Mouse (Mus musculus): ENCODE results near the gene Tgfa. TPM values are rescaled to one million over a fixed set of nuclear protein-coding genes. Genes with fewer than 3 reads are reported as not detected.

The Tgfa gene
- polyA plus RNA-seq, 1 experiment from 2014 or later: 12.3 TPM

DNA sequence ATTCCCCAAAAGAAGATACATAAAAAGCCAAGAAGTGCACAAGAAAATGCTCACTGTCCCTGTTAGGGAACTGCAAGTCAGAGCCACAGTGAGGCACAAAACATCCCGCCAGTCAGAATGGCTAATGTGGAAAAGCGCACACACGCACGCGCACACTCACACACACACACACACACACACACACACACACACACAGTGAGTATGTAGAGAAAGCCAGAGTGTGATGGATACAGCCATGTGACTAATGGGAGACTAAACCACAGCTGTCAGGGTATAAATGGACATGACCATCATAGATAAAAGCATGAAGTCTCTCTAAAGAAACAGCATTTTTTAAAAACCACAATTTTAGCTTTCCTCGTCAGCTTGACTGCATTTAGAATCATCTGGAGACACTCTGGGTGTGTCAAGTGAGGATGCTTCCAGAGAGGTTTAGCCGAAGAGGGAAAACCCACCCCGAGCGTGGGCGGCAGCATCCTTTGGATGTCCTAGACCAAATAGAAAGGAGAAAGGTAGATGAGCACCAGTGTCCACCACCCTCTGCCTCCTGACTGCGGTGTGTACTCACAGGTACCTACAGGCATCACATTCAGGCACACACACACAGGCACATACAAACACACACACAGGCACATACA lies 86.7 kb downstream of the Tgfa start:
- Histone ChIP-seq H3K4me1 (ENCODE audit: control insufficient read depth, insufficient read depth, low read length) (no peaks in the 10 kb centered on the region), H3K36me3 (ENCODE audit: control insufficient read depth, insufficient read depth, low read length) (no peaks in the 10 kb centered on the region), H3K9ac (ENCODE audit: low read depth, low read length) (no peak overlapping the region), H3K4me3 (ENCODE audit: low read length) (no peak overlapping the region), H3K4me2 (replicated peaks; ENCODE audit: low read depth, low read length) (no peak overlapping the region), H3K27ac (ENCODE audit: low read depth, low read length) (no peak overlapping the region), H3K9me3 (ENCODE audit: control insufficient read depth, low read length) (no peaks in the 10 kb centered on the region), H3K27me3 (ENCODE audit: control insufficient read depth, insufficient read depth, low read length) (no peaks in the 10 kb centered on the region)
- ATAC-seq (ENCODE audit: low FRiP score, low TSS enrichment): no peak
- WGBS: 92% methylated on average over 11 of the region's 11 CpGs

DNA sequence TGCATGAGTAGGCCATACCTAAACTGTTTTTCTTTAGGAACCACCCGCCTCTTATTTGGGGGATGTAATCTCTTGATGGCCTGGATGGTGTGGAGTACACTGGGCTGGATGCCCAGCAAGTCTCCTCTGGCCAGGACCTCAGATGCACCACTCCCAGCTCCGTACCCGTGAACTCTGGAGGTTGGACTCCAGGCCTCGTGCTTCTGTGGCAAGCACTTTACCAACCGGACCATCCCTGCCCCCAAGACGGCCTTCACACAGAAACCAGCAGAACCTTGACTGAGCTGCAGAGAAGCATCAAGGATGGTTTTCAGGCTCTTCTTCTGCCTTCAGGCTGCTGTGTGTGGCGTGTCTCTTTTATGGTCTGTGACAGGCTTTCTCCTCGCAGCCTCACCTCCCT lies 98.3 kb downstream of the Tgfa start:
- Histone ChIP-seq H3K27ac (ENCODE audit: low read depth, low read length) (no peak overlapping the region), H3K4me3 (ENCODE audit: low read length) (no peak overlapping the region), H3K9ac (ENCODE audit: low read depth, low read length) (no peak overlapping the region), H3K36me3 (ENCODE audit: control insufficient read depth, insufficient read depth, low read length) (no peaks in the 10 kb centered on the region), H3K4me2 (replicated peaks; ENCODE audit: low read depth, low read length) (no peak overlapping the region), H3K4me1 (ENCODE audit: control insufficient read depth, insufficient read depth, low read length) (no peaks in the 10 kb centered on the region), H3K9me3 (ENCODE audit: control insufficient read depth, low read length) (no peaks in the 10 kb centered on the region; the same call in 1 of the 2 replicates), H3K27me3 (ENCODE audit: control insufficient read depth, insufficient read depth, low read length) (no peaks in the 10 kb centered on the region)
- ATAC-seq (ENCODE audit: low FRiP score, low TSS enrichment): no peak
- 83% methylated on average over 8 of the region's 8 CpGs for WGBS

DNA sequence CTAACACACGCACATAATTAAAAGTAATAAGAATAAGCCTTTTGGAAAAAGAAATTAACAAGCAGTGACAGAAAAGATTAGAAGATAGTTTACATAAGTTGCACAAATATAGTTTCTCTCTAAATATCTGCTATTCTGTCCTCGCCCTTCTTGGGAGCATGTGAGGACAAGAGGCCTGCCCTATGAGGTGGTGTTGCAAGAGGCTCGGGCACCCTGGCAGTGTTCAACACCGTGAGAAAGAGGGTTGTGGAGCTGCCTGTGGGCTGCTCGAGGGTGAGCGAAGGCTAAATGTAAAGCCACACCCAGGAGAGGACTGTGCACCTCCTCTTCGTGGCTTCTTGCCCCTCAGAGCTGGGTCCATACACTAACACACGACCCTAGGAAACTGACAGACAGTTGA lies 100.4 kb downstream of the Tgfa start:
- Histone ChIP-seq H3K4me2 (replicated peaks; ENCODE audit: low read depth, low read length) (no peak overlapping the region), H3K9ac (ENCODE audit: low read depth, low read length) (no peak overlapping the region), H3K27ac (ENCODE audit: low read depth, low read length) (no peak overlapping the region), H3K36me3 (ENCODE audit: control insufficient read depth, insufficient read depth, low read length) (no peaks in the 10 kb centered on the region), H3K27me3 (ENCODE audit: control insufficient read depth, insufficient read depth, low read length) (no peaks in the 10 kb centered on the region), H3K4me3 (ENCODE audit: low read length) (no peak overlapping the region), H3K9me3 (ENCODE audit: control insufficient read depth, low read length) (no peaks in the 10 kb centered on the region; the same call in 1 of the 2 replicates), H3K4me1 (ENCODE audit: control insufficient read depth, insufficient read depth, low read length) (no peaks in the 10 kb centered on the region)
- 57% methylated on average over 8 of the region's 8 CpGs for WGBS
- no peak for ATAC-seq (ENCODE audit: low FRiP score, low TSS enrichment)

DNA sequence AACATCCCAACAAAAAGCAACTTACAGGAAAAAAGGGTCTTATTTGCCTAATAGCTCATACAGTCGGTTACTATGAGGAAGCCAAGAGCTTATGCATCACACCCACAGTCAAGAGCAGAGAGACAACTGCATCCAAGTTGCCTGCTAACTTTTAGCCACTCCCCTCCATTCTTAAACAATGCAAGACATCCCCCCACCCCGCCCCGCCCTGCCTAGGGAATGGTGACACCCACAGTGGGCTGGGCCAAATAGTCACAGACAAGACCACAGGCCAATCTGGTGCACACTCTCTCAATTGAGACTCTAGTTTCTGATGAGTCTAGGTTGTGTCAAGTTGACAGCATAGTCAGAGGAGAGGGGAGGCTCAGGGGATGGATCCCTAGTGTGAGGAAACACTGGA lies 101.1 kb downstream of the Tgfa start:
- Histone ChIP-seq H3K27me3 (ENCODE audit: control insufficient read depth, insufficient read depth, low read length) (no peaks in the 10 kb centered on the region), H3K27ac (ENCODE audit: low read depth, low read length) (no peak overlapping the region), H3K4me2 (replicated peaks; ENCODE audit: low read depth, low read length) (no peak overlapping the region), H3K4me3 (ENCODE audit: low read length) (no peak overlapping the region), H3K4me1 (ENCODE audit: control insufficient read depth, insufficient read depth, low read length) (no peaks in the 10 kb centered on the region), H3K9me3 (ENCODE audit: control insufficient read depth, low read length) (no peaks in the 10 kb centered on the region; the same call in 1 of the 2 replicates), H3K36me3 (ENCODE audit: control insufficient read depth, insufficient read depth, low read length) (no peaks in the 10 kb centered on the region), H3K9ac (ENCODE audit: low read depth, low read length) (no peak overlapping the region)
- WGBS: 95% methylated on average over 3 of the region's 3 CpGs
- no peak for ATAC-seq (ENCODE audit: low FRiP score, low TSS enrichment)

DNA sequence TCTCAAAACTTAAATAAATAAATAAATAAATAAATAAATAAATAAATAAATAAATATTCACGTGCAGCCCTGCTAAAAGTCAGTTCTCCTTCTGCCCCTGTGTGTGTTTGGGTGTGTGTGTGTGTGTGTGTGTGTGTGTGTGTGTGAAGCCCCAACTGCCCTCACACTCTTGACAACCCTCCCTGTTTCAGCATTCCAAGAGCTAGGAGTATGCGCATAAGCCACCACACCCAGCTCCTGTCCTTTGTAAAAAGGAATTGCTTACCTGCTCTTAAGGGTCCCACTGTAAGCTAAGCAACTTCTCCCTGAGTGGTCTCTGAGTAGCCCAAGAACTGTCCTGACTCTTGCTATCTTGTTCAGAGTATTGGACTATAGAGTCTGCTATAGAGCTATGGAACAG lies 101.9 kb downstream of the Tgfa start:
- no peak overlapping the region for H3K9ac ChIP-seq (ENCODE audit: low read depth, low read length)
- H3K27ac ChIP-seq (ENCODE audit: low read depth, low read length): no peak overlapping the region
- no peak overlapping the region for H3K4me2 ChIP-seq (replicated peaks; ENCODE audit: low read depth, low read length)
- H3K4me1 ChIP-seq (ENCODE audit: control insufficient read depth, insufficient read depth, low read length): no peaks in the 10 kb centered on the region
- H3K4me3 ChIP-seq (ENCODE audit: low read length): no peak overlapping the region
- no peak for ATAC-seq (ENCODE audit: low FRiP score, low TSS enrichment)
- 82% methylated on average over 2 of the region's 2 CpGs for WGBS
- no peaks in the 10 kb centered on the region for H3K36me3 ChIP-seq (ENCODE audit: control insufficient read depth, insufficient read depth, low read length)
- no peaks in the 10 kb centered on the region; the same call in 1 of the 2 replicates for H3K9me3 ChIP-seq (ENCODE audit: control insufficient read depth, low read length)
- no peaks in the 10 kb centered on the region for H3K27me3 ChIP-seq (ENCODE audit: control insufficient read depth, insufficient read depth, low read length)

DNA sequence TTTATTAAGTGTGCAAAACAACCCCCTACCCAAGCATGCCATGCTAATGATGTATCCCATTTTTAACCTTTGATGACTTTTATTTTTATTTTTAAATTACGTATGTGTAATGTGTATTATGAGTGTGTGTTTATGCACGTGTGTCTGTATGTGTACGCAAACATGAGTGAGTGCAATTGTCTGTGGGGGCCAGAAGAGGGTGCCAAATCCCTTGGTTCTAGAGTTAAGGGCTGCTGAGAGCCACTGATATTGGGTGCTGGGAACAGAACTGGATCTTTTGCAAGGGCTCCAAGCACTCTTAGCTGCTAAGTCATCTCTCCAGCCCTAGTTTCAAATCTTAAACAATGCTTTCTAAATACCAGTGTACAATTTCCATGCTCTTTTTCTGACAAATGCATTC lies 103.9 kb downstream of the Tgfa start:
- no peak overlapping the region for H3K9ac ChIP-seq (ENCODE audit: low read depth, low read length)
- H3K27ac ChIP-seq (ENCODE audit: low read depth, low read length): no peak overlapping the region

DNA sequence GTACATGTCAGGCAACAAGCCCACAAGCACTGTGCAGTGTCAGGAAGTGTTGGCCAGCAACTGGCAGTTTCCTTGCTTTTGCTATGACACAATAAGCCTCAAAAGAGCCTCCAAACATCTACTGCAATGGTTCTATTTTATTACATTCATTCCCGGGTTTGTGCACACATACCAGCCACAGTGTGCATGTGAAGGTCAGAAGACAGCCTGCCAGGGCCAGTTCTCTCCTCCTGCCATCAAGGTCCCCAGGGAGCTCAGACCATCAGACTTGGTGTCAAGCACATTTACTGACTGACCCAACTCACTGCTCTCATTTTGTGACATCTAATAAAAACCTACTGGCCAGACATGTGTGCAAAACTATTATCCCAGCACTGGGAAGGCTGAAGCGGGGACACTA lies 104.4 kb downstream of the Tgfa start:
- Histone ChIP-seq H3K9me3 (ENCODE audit: control insufficient read depth, low read length) (no peaks in the 10 kb centered on the region; the same call in 1 of the 2 replicates), H3K27me3 (ENCODE audit: control insufficient read depth, insufficient read depth, low read length) (no peaks in the 10 kb centered on the region), H3K4me2 (replicated peaks; ENCODE audit: low read depth, low read length) (no peak overlapping the region), H3K4me1 (ENCODE audit: control insufficient read depth, insufficient read depth, low read length) (no peaks in the 10 kb centered on the region), H3K4me3 (ENCODE audit: low read length) (no peak overlapping the region), H3K36me3 (ENCODE audit: control insufficient read depth, insufficient read depth, low read length) (no peaks in the 10 kb centered on the region), H3K27ac (ENCODE audit: low read depth, low read length) (no peak overlapping the region), H3K9ac (ENCODE audit: low read depth, low read length) (no peak overlapping the region)
- ATAC-seq (ENCODE audit: low FRiP score, low TSS enrichment): no peak
- 81% methylated on average over 2 of the region's 2 CpGs for WGBS

More for the DNA sequence above, 103.9 kb downstream of the Tgfa start:
- WGBS: 95% methylated on average over 3 of the region's 3 CpGs
- no peak for ATAC-seq (ENCODE audit: low FRiP score, low TSS enrichment)
- H3K27me3 ChIP-seq (ENCODE audit: control insufficient read depth, insufficient read depth, low read length): no peaks in the 10 kb centered on the region
- H3K4me1 ChIP-seq (ENCODE audit: control insufficient read depth, insufficient read depth, low read length): no peaks in the 10 kb centered on the region
- H3K4me2 ChIP-seq (replicated peaks; ENCODE audit: low read depth, low read length): no peak overlapping the region
- H3K36me3 ChIP-seq (ENCODE audit: control insufficient read depth, insufficient read depth, low read length): no peaks in the 10 kb centered on the region
- H3K4me3 ChIP-seq (ENCODE audit: low read length): no peak overlapping the region
- H3K9me3 ChIP-seq (ENCODE audit: control insufficient read depth, low read length): no peaks in the 10 kb centered on the region; the same call in 1 of the 2 replicates

DNA sequence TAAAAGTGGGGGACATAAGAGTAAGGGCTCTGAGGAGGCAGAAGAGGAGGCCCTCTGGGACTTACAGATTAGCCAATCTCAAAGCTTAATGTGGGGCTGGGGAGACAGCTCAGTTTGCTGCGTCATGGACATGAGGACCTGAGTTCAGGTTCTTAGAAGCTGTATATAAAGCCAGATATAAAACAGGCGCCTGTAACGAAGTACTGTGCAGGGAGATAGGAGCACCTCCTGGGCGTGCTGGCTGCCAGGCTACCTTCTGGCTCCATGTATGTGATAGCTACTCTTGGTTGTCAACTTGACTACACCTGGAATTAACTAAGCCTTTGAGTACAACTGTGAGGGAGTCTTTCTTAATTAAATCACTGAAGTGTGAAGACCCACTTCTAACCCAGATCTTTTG lies 110.7 kb downstream of the Tgfa start:
- Histone ChIP-seq H3K4me3 (ENCODE audit: low read length) (no peak overlapping the region), H3K4me2 (replicated peaks; ENCODE audit: low read depth, low read length) (no peak overlapping the region), H3K9me3 (ENCODE audit: control insufficient read depth, low read length) (no peaks in the 10 kb centered on the region), H3K27me3 (ENCODE audit: control insufficient read depth, insufficient read depth, low read length) (no peaks in the 10 kb centered on the region; the same call in 1 of the 2 replicates), H3K4me1 (ENCODE audit: control insufficient read depth, insufficient read depth, low read length) (no peaks in the 10 kb centered on the region), H3K36me3 (ENCODE audit: control insufficient read depth, insufficient read depth, low read length) (no peaks in the 10 kb centered on the region), H3K27ac (ENCODE audit: low read depth, low read length) (no peak overlapping the region), H3K9ac (ENCODE audit: low read depth, low read length) (no peak overlapping the region)
- no peak for ATAC-seq (ENCODE audit: low FRiP score, low TSS enrichment)
- 87% methylated on average over 4 of the region's 4 CpGs for WGBS

DNA sequence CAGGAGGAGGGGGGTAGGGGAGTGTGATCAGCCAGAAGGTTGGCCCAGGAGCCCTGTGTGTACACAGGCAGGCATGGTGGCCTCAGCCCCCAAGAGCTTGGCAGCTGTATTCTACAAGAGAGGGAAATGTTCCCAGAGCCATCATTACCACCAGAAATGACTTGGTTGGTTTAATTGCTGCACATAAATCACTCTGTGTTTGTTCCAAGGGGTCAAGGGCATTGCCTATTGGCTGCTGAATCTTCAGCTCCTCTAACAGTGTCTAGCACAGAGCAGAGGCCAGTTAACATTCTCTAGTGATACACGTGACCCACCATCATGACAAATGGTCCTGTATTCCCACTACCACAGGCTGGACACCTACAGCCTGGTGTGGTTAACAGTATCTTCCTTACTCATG lies 119.0 kb downstream of the Tgfa start:
- H3K9me3 ChIP-seq (ENCODE audit: control insufficient read depth, low read length): no peaks in the 10 kb centered on the region
- H3K4me1 ChIP-seq (ENCODE audit: control insufficient read depth, insufficient read depth, low read length): no peaks in the 10 kb centered on the region
- H3K9ac ChIP-seq (ENCODE audit: low read depth, low read length): no peak overlapping the region
- no peaks in the 10 kb centered on the region for H3K36me3 ChIP-seq (ENCODE audit: control insufficient read depth, insufficient read depth, low read length)
- ATAC-seq (ENCODE audit: low FRiP score, low TSS enrichment): peak; percentile 66; the same call in 1 of the 2 replicates
- WGBS: 43% methylated on average over 1 of the region's 1 CpGs
- H3K27ac ChIP-seq (ENCODE audit: low read depth, low read length): no peak overlapping the region
- no peak overlapping the region for H3K4me2 ChIP-seq (replicated peaks; ENCODE audit: low read depth, low read length)
- no peak overlapping the region for H3K4me3 ChIP-seq (ENCODE audit: low read length)
- no peaks in the 10 kb centered on the region for H3K27me3 ChIP-seq (ENCODE audit: control insufficient read depth, insufficient read depth, low read length)
